ENCODE assay signal across 24 mouse cellular contexts in the genomic region with DNA sequence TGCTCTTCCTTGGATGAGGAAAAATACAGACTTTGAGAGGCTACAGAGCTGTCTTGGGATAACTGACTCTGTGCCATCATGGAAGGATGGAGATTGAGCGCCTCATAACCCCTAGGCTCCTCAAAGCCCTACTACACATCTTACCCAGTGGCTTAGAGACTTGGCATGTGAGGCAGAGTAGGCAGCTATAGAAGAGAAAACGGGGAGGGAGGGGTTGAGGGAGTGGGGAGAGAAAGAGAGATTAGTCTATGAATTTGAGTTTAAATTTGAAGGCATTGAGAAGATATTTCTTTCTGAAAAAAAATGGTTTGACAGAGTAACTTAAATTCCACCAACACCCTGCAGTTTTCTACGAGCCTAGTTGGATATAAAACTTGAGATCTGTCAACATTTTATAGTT. TPM values are rescaled to one million over a fixed set of nuclear protein-coding genes. Genes with fewer than 3 reads are reported as not detected.
DNase-seq lines count a peak whose midpoint lies in the region; ATAC-seq and TF ChIP-seq lines count a peak whose summit lies in the region.
"Had no signal": no experiment of that assay in that cellular context is flagged by ENCODE, and none has a peak within 500 bp of the region (broad histone marks: within the 10 kb centered on the region; RNA-seq: fewer than 3 reads in every experiment).

No protein-coding gene starts in this region.

- H3K4me1 ChIP-seq in forebrain, embryonic 13.5 days: peaks cover 84% of the 10 kb centered on the region
- H3K4me1 ChIP-seq in forebrain, embryonic 11.5 days (replicated peaks; ENCODE audit: control insufficient read depth, insufficient read depth, low read length): peaks cover 22% of the 10 kb centered on the region; the same call in 1 of the 2 replicates
- H3K4me1 ChIP-seq in midbrain, embryonic 16.5 days (ENCODE audit: control insufficient read depth, insufficient read depth, low read length): peaks cover 26% of the 10 kb centered on the region
- no peaks in the 10 kb centered on the region for H3K4me1 ChIP-seq in midbrain, postnatal 0 days (ENCODE audit: insufficient read depth, low read length)
- peaks cover 41% of the 10 kb centered on the region for H3K4me1 ChIP-seq in forebrain, embryonic 16.5 days (replicated peaks; ENCODE audit: control insufficient read depth, insufficient read depth, low read length)

- WGBS in forebrain, embryonic 13.5 days: 45% methylated on average over 3 of the region's 3 CpGs
- 73% methylated on average over 3 of the region's 3 CpGs for WGBS in forebrain, embryonic 11.5 days
- WGBS in midbrain, embryonic 16.5 days: 76% methylated on average over 3 of the region's 3 CpGs
- 72% methylated on average over 3 of the region's 3 CpGs for WGBS in midbrain, postnatal 0 days
- WGBS in forebrain, embryonic 16.5 days: 25% methylated on average over 3 of the region's 3 CpGs

- no peak for DNase-seq in forebrain, embryonic 11.5 days (ENCODE audit: low spot score)
- no peak for DNase-seq in midbrain, postnatal 0 days (ENCODE audit: low spot score)
- DNase-seq in MN1 (ENCODE audit: low spot score): no peak
- DNase-seq in heart, postnatal 4 days: no peak
- DNase-seq: adrenal gland, adult 2 months; adrenal gland, postnatal 14 days; B cell, adult 2 months; cerebellum, adult 11-12 months; cerebellum, adult 8-10 months; cerebellum, postnatal 14 days; gastrocnemius, postnatal 25 days; heart, adult 18-20 months; heart, postnatal 14 days had no signal

- peak overlapping the region; percentile 56 for H3K9ac ChIP-seq in forebrain, embryonic 13.5 days
- no peak overlapping the region for H3K9ac ChIP-seq in forebrain, embryonic 11.5 days (ENCODE audit: low read length)
- no peak overlapping the region for H3K9ac ChIP-seq in midbrain, embryonic 16.5 days (ENCODE audit: low read depth, low read length)
- no peak overlapping the region for H3K9ac ChIP-seq in midbrain, postnatal 0 days (replicated peaks; ENCODE audit: low read length, poor library complexity, severe bottlenecking)
- no peak overlapping the region for H3K9ac ChIP-seq in forebrain, embryonic 16.5 days (replicated peaks; ENCODE audit: low read depth, low read length)
- H3K9ac ChIP-seq: heart, embryonic 13.5 days; hindbrain, embryonic 12.5 days; hindbrain, embryonic 15.5 days had no signal

- peak overlapping the region; percentile 79; the same call in 1 of the 2 replicates for H3K27ac ChIP-seq in forebrain, embryonic 13.5 days
- no peak overlapping the region for H3K27ac ChIP-seq in forebrain, embryonic 11.5 days (ENCODE audit: low read depth, low read length)
- H3K27ac ChIP-seq in midbrain, embryonic 16.5 days (ENCODE audit: low read length): no peak overlapping the region
- no peak overlapping the region for H3K27ac ChIP-seq in midbrain, postnatal 0 days (ENCODE audit: low read depth, low read length)
- no peak overlapping the region for H3K27ac ChIP-seq in forebrain, embryonic 16.5 days (ENCODE audit: low read length)
- H3K27ac ChIP-seq: heart, embryonic 13.5 days; hindbrain, embryonic 12.5 days; hindbrain, embryonic 15.5 days had no signal

- peak overlapping the region; percentile 52 for H3K4me2 ChIP-seq in forebrain, embryonic 13.5 days
- H3K4me2 ChIP-seq in forebrain, embryonic 11.5 days (ENCODE audit: low read depth, low read length, severe bottlenecking): no peak overlapping the region
- peak overlapping the region; percentile 14; the same call in 1 of the 2 replicates for H3K4me2 ChIP-seq in midbrain, embryonic 16.5 days (ENCODE audit: low read length)
- H3K4me2 ChIP-seq in midbrain, postnatal 0 days (ENCODE audit: low read depth, low read length, poor library complexity, severe bottlenecking): no peak overlapping the region
- peak overlapping the region; percentile 40 for H3K4me2 ChIP-seq in forebrain, embryonic 16.5 days (ENCODE audit: low read length)
- H3K4me2 ChIP-seq: heart, embryonic 13.5 days; hindbrain, embryonic 12.5 days; hindbrain, embryonic 15.5 days had no signal

- peaks cover 12% of the 10 kb centered on the region for H3K36me3 ChIP-seq in forebrain, embryonic 13.5 days (ENCODE audit: poor library complexity, severe bottlenecking)
- H3K36me3 ChIP-seq in forebrain, embryonic 11.5 days (ENCODE audit: control insufficient read depth, insufficient read depth, low read length): no peaks in the 10 kb centered on the region
- no peaks in the 10 kb centered on the region for H3K36me3 ChIP-seq in midbrain, embryonic 16.5 days (ENCODE audit: control insufficient read depth, insufficient read depth, low read length)
- no peaks in the 10 kb centered on the region for H3K36me3 ChIP-seq in midbrain, postnatal 0 days (ENCODE audit: insufficient read depth, low read length)
- no peaks in the 10 kb centered on the region for H3K36me3 ChIP-seq in forebrain, embryonic 16.5 days (ENCODE audit: control insufficient read depth, insufficient read depth)
- H3K36me3 ChIP-seq: G1E; heart, embryonic 13.5 days; hindbrain, embryonic 12.5 days; hindbrain, embryonic 15.5 days had no signal

- H3K9me3 ChIP-seq in forebrain, embryonic 13.5 days (replicated peaks): no peaks in the 10 kb centered on the region
- no peaks in the 10 kb centered on the region for H3K9me3 ChIP-seq in forebrain, embryonic 11.5 days (ENCODE audit: control insufficient read depth, low read length)
- no peaks in the 10 kb centered on the region for H3K9me3 ChIP-seq in midbrain, embryonic 16.5 days (replicated peaks; ENCODE audit: control insufficient read depth, low read length, poor library complexity, severe bottlenecking)
- H3K9me3 ChIP-seq in midbrain, postnatal 0 days (ENCODE audit: low read length): no peaks in the 10 kb centered on the region
- no peaks in the 10 kb centered on the region for H3K9me3 ChIP-seq in forebrain, embryonic 16.5 days (ENCODE audit: control insufficient read depth, low read length)
- H3K9me3 ChIP-seq: heart, embryonic 13.5 days; hindbrain, embryonic 12.5 days; hindbrain, embryonic 15.5 days had no signal

- ATAC-seq in forebrain, embryonic 13.5 days: no peak
- ATAC-seq in forebrain, embryonic 11.5 days (replicated peaks; ENCODE audit: low FRiP score): no peak
- no peak for ATAC-seq in midbrain, embryonic 16.5 days
- ATAC-seq in midbrain, postnatal 0 days (ENCODE audit: low FRiP score): no peak
- ATAC-seq in forebrain, embryonic 16.5 days: no peak
- ATAC-seq: intestine, postnatal 0 days had no signal

- no peak for TF ChIP-seq CTCF in midbrain, postnatal 0 days (IDR thresholded peaks at IDR 0.05)

- H3K27me3 ChIP-seq in forebrain, embryonic 13.5 days: no peaks in the 10 kb centered on the region
- no peaks in the 10 kb centered on the region for H3K27me3 ChIP-seq in forebrain, embryonic 11.5 days (ENCODE audit: control insufficient read depth, insufficient read depth, low read length)
- H3K27me3 ChIP-seq in midbrain, embryonic 16.5 days (ENCODE audit: control insufficient read depth, insufficient read depth, low read depth, low read length): no peaks in the 10 kb centered on the region
- no peaks in the 10 kb centered on the region for H3K27me3 ChIP-seq in midbrain, postnatal 0 days (ENCODE audit: insufficient read depth, low read length)
- H3K27me3 ChIP-seq in forebrain, embryonic 16.5 days (replicated peaks; ENCODE audit: control insufficient read depth, insufficient read depth, low read length): no peaks in the 10 kb centered on the region
- H3K27me3 ChIP-seq: CH12.LX; hindbrain, embryonic 15.5 days had no signal

- H3K4me3 ChIP-seq in forebrain, embryonic 13.5 days: peak overlapping the region; percentile 16; the same call in 1 of the 2 replicates
- H3K4me3 ChIP-seq in forebrain, embryonic 11.5 days (ENCODE audit: low read depth, low read length): no peak overlapping the region
- H3K4me3 ChIP-seq in midbrain, embryonic 16.5 days (ENCODE audit: low read depth, low read length): no peak overlapping the region
- H3K4me3 ChIP-seq in midbrain, postnatal 0 days (ENCODE audit: low read depth, low read length): no peak overlapping the region
- H3K4me3 ChIP-seq in forebrain, embryonic 16.5 days (replicated peaks; ENCODE audit: low read length): no peak overlapping the region
- H3K4me3 ChIP-seq: heart, embryonic 13.5 days; hindbrain, embryonic 12.5 days; hindbrain, embryonic 15.5 days had no signal

RNA-seq across cellular contexts. Expression of a gene that starts 14.9 kb away (rescaled TPM):
- polyA plus RNA-seq in forebrain, embryonic 13.5 days (2015; fragmentation: Nextera tagmentation; extraction: Ambion mirVana): 37.1 and 44.2 TPM in 2 replicates
- 28.5 and 29.3 TPM in 2 replicates for polyA plus RNA-seq in forebrain, embryonic 11.5 days (2014; fragmentation: Nextera tagmentation; extraction: Ambion mirVana)
- polyA plus RNA-seq in midbrain, embryonic 16.5 days (2015; fragmentation: Nextera tagmentation; extraction: Ambion mirVana): 14.3 and 14.9 TPM in 2 replicates
- total RNA-seq in midbrain, postnatal 0 days (2014; rRNA removed): 45.2 and 48.4 TPM in 2 replicates
- polyA plus RNA-seq in midbrain, postnatal 0 days (2015; fragmentation: Nextera tagmentation; extraction: Ambion mirVana): 11.5 and 12.0 TPM in 2 replicates
- 41.0 and 56.6 TPM in 2 replicates for polyA plus RNA-seq in forebrain, embryonic 16.5 days (2015; fragmentation: Nextera tagmentation; extraction: Ambion mirVana)
- total RNA-seq in heart, postnatal 4 days (2021): under 1 TPM in 1 of 2 experiments, not detected in 1; 0.02 TPM
- total RNA-seq: adrenal gland, adult 2 months; CH12.LX; gastrocnemius, postnatal 25 days; heart, postnatal 14 days; hematopoietic stem cell, adult 5-6 weeks had no signal
- polyA plus RNA-seq: G1E; heart, embryonic 16.5 days had no signal

Comparison
In these comparisons a context has a peak if more than half of its experiments do, and no peak if none do; other contexts are left out.
1. H3K4me2 ChIP-seq: peak in forebrain, embryonic 13.5 days (single experiment), midbrain, embryonic 16.5 days (single experiment) and forebrain, embryonic 16.5 days (single experiment); none in forebrain, embryonic 11.5 days (single experiment) and midbrain, postnatal 0 days (single experiment).